Mouse (Mus musculus) cerebellum, adult 2 months (tissue): ENCODE results near the gene Insl6.

Experiments
- CTCF ChIP-seq: fragments of 200-500 bp; IDR thresholded peaks from 2 replicates; pipeline ENCODE4 v1.5.1; 2011; ENCODE audit warnings: low read depth, mild to moderate bottlenecking, control low read depth, low read length, moderate library complexity, borderline replicate concordance; ENCODE audit not compliant: insufficient read depth
- POLR2A ChIP-seq: fragments of 200-500 bp; IDR thresholded peaks from 2 replicates; pipeline ENCODE4 v1.6.1; 2011; ENCODE audit warnings: low read length, control low read depth, borderline replicate concordance; ENCODE audit not compliant: insufficient read depth

- TF ChIP-seq CTCF (no peak), POLR2A (no peak)
Measured at GRCm38 (mm10) chr19:29366969-29367622, 41.9 kb upstream of the Insl6 start, which contains the start of the genes Plgrkt and Cd274.
